Comparison of ENCODE assay signal across 9 mouse cellular contexts in the genomic region with DNA sequence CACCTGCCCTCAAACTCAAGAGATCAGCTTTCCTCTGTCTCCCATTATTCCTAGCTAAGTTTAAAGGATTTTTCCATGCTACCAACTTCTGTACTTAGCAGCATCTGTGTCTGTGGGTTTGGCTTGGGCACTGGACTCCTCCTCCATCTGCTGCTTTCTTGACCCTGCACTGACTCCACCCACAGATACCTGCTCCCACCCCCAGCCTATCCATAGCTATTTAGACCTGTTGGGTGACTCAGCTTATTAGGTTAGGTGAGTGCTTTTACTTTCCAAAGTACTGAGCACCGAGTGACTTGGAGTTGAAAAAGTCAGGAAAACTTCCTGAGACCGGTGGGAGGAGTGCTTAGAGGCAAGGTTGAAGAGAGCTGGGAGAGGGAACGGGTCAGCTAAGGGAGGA. TPM values are rescaled to one million over a fixed set of nuclear protein-coding genes. Genes with fewer than 3 reads are reported as not detected.
DNase-seq lines count a peak whose midpoint lies in the region; ATAC-seq and TF ChIP-seq lines count a peak whose summit lies in the region.
"Had no signal": no experiment of that assay in that cellular context is flagged by ENCODE, and none has a peak within 500 bp of the region (broad histone marks: within the 10 kb centered on the region; RNA-seq: fewer than 3 reads in every experiment).

No protein-coding gene starts in this region.

- peak; percentile 38; the same call in 1 of the 2 replicates for ATAC-seq in liver, embryonic 12.5 days
- ATAC-seq in stomach, postnatal 0 days (ENCODE audit: low FRiP score, low TSS enrichment), result peak; percentile 88
- no peak for ATAC-seq in neural tube, embryonic 15.5 days (ENCODE audit: low FRiP score)

- no peak for TF ChIP-seq CTCF in stomach, postnatal 0 days (IDR thresholded peaks at IDR 0.05; ENCODE audit: low read depth)

- H3K9me3 ChIP-seq in liver, embryonic 12.5 days (replicated peaks), result no peaks in the 10 kb centered on the region
- H3K9me3 ChIP-seq in stomach, postnatal 0 days (ENCODE audit: control insufficient read depth, low read length), result no peaks in the 10 kb centered on the region
- H3K9me3 ChIP-seq in neural tube, embryonic 15.5 days (replicated peaks), result no peaks in the 10 kb centered on the region

- H3K36me3 ChIP-seq in liver, embryonic 12.5 days, result peaks cover 99% of the 10 kb centered on the region
- peaks cover 6% of the 10 kb centered on the region; the same call in 1 of the 2 replicates for H3K36me3 ChIP-seq in stomach, postnatal 0 days (ENCODE audit: control insufficient read depth, insufficient read depth, low read length)
- H3K36me3 ChIP-seq in neural tube, embryonic 15.5 days, result peaks cover 40% of the 10 kb centered on the region

- TF ChIP-seq EP300 in stomach, postnatal 0 days (optimal IDR thresholded peaks at IDR 0.05), result no peak

- H3K27me3 ChIP-seq in liver, embryonic 12.5 days (replicated peaks), result no peaks in the 10 kb centered on the region
- no peaks in the 10 kb centered on the region for H3K27me3 ChIP-seq in stomach, postnatal 0 days (ENCODE audit: control insufficient read depth, insufficient read depth, low read length)
- no peaks in the 10 kb centered on the region for H3K27me3 ChIP-seq in neural tube, embryonic 15.5 days (replicated peaks)

- peaks cover 61% of the 10 kb centered on the region for H3K4me1 ChIP-seq in liver, embryonic 12.5 days
- H3K4me1 ChIP-seq in stomach, postnatal 0 days (replicated peaks; ENCODE audit: control insufficient read depth, insufficient read depth), result no peaks in the 10 kb centered on the region
- H3K4me1 ChIP-seq in neural tube, embryonic 15.5 days, result peaks cover 24% of the 10 kb centered on the region

- H3K27ac ChIP-seq in liver, embryonic 12.5 days, result peak overlapping the region; percentile 91
- peak overlapping the region; percentile 86 for H3K27ac ChIP-seq in stomach, postnatal 0 days (replicated peaks)
- H3K27ac ChIP-seq in neural tube, embryonic 15.5 days (replicated peaks), result no peak overlapping the region

- peak; percentile 80 to 85 for DNase-seq in lung, adult 18-20 months
- DNase-seq in lung, postnatal 14 days, result no peak
- DNase-seq in kidney, adult 18-20 months, result peak; percentile 35
- peak; percentile 81 for DNase-seq in stomach, postnatal 0 days (ENCODE audit: low spot score)
- DNase-seq in urinary bladder, adult 2 months (ENCODE audit: low spot score), result no peak
- DNase-seq in embryo, embryonic 9.5 days (ENCODE audit: extremely low spot score), result no peak

- H3K9ac ChIP-seq in liver, embryonic 12.5 days, result peak overlapping the region; percentile 12
- no peak overlapping the region for H3K9ac ChIP-seq in stomach, postnatal 0 days (ENCODE audit: low read length)
- no peak overlapping the region for H3K9ac ChIP-seq in neural tube, embryonic 15.5 days (replicated peaks)

- 80% methylated on average over 3 of the region's 3 CpGs for WGBS in liver, embryonic 12.5 days (ENCODE audit: insufficient replicate concordance)
- whole genome bisulfite sequencing in stomach, postnatal 0 days, result 55% methylated on average over 3 of the region's 3 CpGs
- 93% methylated on average over 3 of the region's 3 CpGs for WGBS in neural tube, embryonic 15.5 days

- no peak overlapping the region for H3K4me2 ChIP-seq in liver, embryonic 12.5 days
- H3K4me2 ChIP-seq in stomach, postnatal 0 days (replicated peaks; ENCODE audit: low read depth), result peak overlapping the region; percentile 14; the same call in 1 of the 2 replicates
- no peak overlapping the region for H3K4me2 ChIP-seq in neural tube, embryonic 15.5 days

- no peak overlapping the region for H3K4me3 ChIP-seq in liver, embryonic 12.5 days
- H3K4me3 ChIP-seq in stomach, postnatal 0 days (ENCODE audit: low read depth, low read length), result no peak overlapping the region
- no peak overlapping the region for H3K4me3 ChIP-seq in neural tube, embryonic 15.5 days (replicated peaks)
- H3K4me3 ChIP-seq: myocyte had no signal

RNA-seq across cellular contexts. Expression of a gene that starts 14.7 kb away (rescaled TPM):
- polyA plus RNA-seq in liver, embryonic 12.5 days (2016; fragmentation: Nextera tagmentation; extraction: Ambion mirVana), result 14.5 and 17.6 TPM in 2 replicates
- 5.9 and 6.2 TPM in 2 replicates for polyA plus RNA-seq in stomach, postnatal 0 days (2015; fragmentation: Nextera tagmentation; extraction: Ambion mirVana)
- 14.5 and 17.3 TPM in 2 replicates for polyA plus RNA-seq in neural tube, embryonic 15.5 days (2015; fragmentation: Nextera tagmentation; extraction: Ambion mirVana)
- polyA plus RNA-seq in urinary bladder, adult 2 months (2012; rRNA removed), result 23.2 and 29.9 TPM in 2 replicates

RNA-seq across cellular contexts. Expression of a gene that starts 27.8 kb away (rescaled TPM):
- 182 and 187 TPM in 2 replicates for polyA plus RNA-seq in liver, embryonic 12.5 days (2016; fragmentation: Nextera tagmentation; extraction: Ambion mirVana)
- 119 and 123 TPM in 2 replicates for polyA plus RNA-seq in stomach, postnatal 0 days (2015; fragmentation: Nextera tagmentation; extraction: Ambion mirVana)
- 239 and 275 TPM in 2 replicates for polyA plus RNA-seq in neural tube, embryonic 15.5 days (2015; fragmentation: Nextera tagmentation; extraction: Ambion mirVana)
- polyA plus RNA-seq in urinary bladder, adult 2 months (2012; rRNA removed), result 82.4 and 93.7 TPM in 2 replicates

RNA-seq across cellular contexts. Expression of a gene that starts 37.2 kb away (rescaled TPM):
- polyA plus RNA-seq in liver, embryonic 12.5 days (2016; fragmentation: Nextera tagmentation; extraction: Ambion mirVana), result 43.9 and 48.0 TPM in 2 replicates
- polyA plus RNA-seq in stomach, postnatal 0 days (2015; fragmentation: Nextera tagmentation; extraction: Ambion mirVana), result 71.5 and 75.0 TPM in 2 replicates
- polyA plus RNA-seq in neural tube, embryonic 15.5 days (2015; fragmentation: Nextera tagmentation; extraction: Ambion mirVana), result 66.4 and 72.3 TPM in 2 replicates
- polyA plus RNA-seq in urinary bladder, adult 2 months (2012; rRNA removed), result 59.4 and 67.6 TPM in 2 replicates

Comparison
In these comparisons a context has a peak if more than half of its experiments do, and no peak if none do; other contexts are left out.
1. DNase-seq: peak in lung, adult 18-20 months (2 of 2), kidney, adult 18-20 months (single experiment) and stomach, postnatal 0 days (single experiment); none in lung, postnatal 14 days (single experiment), urinary bladder, adult 2 months (single experiment) and embryo, embryonic 9.5 days (single experiment).